Mouse (Mus musculus) erythroblast, adult 5-6 weeks (primary cell): ENCODE measurements around the gene Khsrp. TPM values are rescaled to one million over a fixed set of nuclear protein-coding genes. Genes with fewer than 3 reads are reported as not detected.
"Not testable (repeated sequence)": the region's sequence is repeated elsewhere in the genome, so short reads cannot be mapped to it uniquely, and the experiment has no call there.

Experiments used
- ATAC-seq: replicated peaks from 2 replicates; pipeline ENCODE4 v1.8.0; 2016; ENCODE audit warnings: moderate number of reproducible peaks, mild to moderate bottlenecking, moderate TSS enrichment, inconsistent platforms; ENCODE audit not compliant: poor library complexity, low FRiP score, severe bottlenecking
- total RNA-seq, 2 experiments: library from RNA; stranded (forward) in 1 of 2; stranded (reverse) in 1 of 2; fragments of 150-400 nt in 1 of 2; fragments of 200-764, 138-1000 nt in 1 of 2; gene quantifications; 2 replicates each; pipeline versions ENCODE4 v1.2.3 to v1.2.4; 2015 to 2017; ENCODE audit warnings: low replicate concordance in 2 of 2

Khsrp gene
- total RNA-seq (2015; ENCODE audit: low replicate concordance) (32.9 and 37.6 TPM in 2 replicates), total RNA-seq (2017; ENCODE audit: low replicate concordance) (29.8 and 34.2 TPM in 2 replicates)

GRCm38 (mm10) chr17:57030931-57031660 is at the start of gene Khsrp:
Gene Khsrp, minus strand, starts transcription at chr17:57031522.
- ATAC-seq, result no peak

- no peak for ATAC-seq
These were observed 48.6 kb upstream of the Khsrp start for GRCm38 (mm10) chr17:57079919-57080318.

GRCm38 (mm10) chr17:57078336-57078735 is 47.0 kb upstream of the Khsrp start, which contains the start of gene Dennd1c:
Gene Dennd1c, minus strand, starts transcription at chr17:57078514.
- no peak for ATAC-seq

- ATAC-seq, result no peak
These were observed 45.6 kb upstream of the Khsrp start for GRCm38 (mm10) chr17:57076916-57077315.

- ATAC-seq, result no peak
These were observed 39.4 kb upstream of the Khsrp start for GRCm38 (mm10) chr17:57070699-57071098.

- ATAC-seq, result no peak
These were observed 39.0 kb upstream of the Khsrp start for GRCm38 (mm10) chr17:57070272-57070671.

DNA sequence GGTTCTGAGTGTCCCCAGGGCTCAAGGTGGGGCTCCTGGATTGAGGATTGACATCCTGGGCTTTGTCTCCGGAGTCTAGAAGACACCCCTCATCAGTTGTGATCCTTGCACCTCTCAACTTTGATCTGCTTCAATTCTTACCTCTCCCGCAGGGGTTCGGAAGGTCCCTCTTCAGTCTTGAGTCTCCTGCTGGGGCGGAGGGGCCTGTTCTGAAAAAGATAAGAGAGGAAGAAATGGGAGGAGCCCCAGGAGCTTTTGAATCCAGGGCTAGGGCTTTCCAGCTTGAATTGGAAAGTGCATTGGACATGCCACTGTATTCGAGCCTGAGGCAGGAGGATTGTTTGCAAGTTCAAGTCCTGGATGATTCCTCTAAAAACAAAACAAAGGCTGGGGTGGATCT is 35.6 kb upstream of the Khsrp start:
- ATAC-seq, result no peak

DNA sequence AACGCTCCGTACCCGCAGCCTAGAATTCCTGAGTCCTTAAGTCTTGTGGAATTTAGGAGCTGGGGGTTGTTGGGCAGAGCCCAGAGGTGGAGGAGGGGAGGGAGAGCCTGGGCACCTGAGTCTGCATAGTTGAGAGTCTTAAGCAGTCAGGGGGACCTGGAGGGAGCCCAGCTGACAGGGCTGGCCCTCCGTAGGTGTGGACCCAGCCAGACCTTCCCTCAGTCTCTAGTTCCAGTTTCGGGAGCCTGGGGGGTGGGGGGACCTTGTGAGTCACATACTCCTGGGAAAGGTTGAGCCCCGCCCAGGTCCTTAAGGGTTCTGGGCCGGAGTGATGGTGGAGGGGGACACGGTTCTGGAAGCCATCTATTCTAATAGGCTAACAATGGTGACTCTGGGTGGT is 31.7 kb upstream of the Khsrp start:
- no peak for ATAC-seq

DNA sequence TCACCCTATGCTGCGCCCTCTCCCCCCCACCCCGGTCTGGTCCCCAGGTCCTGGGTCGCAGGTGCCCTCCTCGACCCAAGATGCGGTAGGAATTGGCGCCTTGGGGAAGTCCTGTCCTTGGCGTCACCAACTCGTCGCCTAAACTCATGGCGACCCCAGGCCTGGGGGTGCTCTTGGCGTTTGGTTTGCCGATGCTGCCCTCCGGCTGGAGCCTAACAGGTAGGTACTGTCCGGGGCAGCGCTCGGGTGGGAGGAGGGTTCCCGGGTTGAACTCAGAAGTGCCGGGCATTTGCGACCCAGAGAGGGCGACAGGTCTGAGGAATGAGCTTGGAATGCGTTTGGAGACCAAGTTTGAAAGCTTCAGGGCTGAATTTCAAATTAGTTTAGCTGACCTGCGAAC is 31.2 kb upstream of the Khsrp start:
- no peak for ATAC-seq

DNA sequence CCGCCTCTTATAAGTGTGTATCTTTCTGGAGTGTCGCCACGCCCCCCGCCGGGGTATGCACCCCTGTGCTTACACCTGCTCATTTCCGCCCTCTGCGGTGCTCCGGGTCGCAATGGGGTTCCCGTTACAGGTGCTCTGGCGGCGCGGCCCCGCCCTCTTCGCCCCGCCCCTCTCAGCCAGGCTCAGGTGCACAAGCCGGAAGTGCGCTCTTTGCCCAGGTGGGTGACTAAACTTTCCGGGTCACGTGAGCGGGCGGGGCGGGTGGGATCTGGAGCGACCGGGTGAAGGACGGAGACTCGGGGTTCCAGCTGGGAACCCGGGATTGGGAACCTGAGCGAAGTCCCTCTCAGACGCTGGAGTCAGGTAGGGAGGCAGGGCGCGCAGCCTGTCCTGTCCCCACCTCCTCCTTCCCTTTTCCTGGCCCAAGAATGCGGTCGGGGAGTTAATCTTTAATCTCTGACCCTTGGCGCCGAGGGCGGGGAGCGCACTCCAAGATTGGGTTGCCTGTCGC is 30.7 kb upstream of the Khsrp start:
- ATAC-seq, result no peak

GRCm38 (mm10) chr17:57061069-57061468 is 29.7 kb upstream of the Khsrp start:
- no peak for ATAC-seq

- ATAC-seq, result peak; percentile 84
These were observed 29.0 kb upstream of the Khsrp start for GRCm38 (mm10) chr17:57060231-57060801.

GRCm38 (mm10) chr17:57059486-57059977 is 28.2 kb upstream of the Khsrp start, which contains the start of gene Slc25a23:
Gene Slc25a23, minus strand, starts transcription at chr17:57059863.
- no peak for ATAC-seq

DNA sequence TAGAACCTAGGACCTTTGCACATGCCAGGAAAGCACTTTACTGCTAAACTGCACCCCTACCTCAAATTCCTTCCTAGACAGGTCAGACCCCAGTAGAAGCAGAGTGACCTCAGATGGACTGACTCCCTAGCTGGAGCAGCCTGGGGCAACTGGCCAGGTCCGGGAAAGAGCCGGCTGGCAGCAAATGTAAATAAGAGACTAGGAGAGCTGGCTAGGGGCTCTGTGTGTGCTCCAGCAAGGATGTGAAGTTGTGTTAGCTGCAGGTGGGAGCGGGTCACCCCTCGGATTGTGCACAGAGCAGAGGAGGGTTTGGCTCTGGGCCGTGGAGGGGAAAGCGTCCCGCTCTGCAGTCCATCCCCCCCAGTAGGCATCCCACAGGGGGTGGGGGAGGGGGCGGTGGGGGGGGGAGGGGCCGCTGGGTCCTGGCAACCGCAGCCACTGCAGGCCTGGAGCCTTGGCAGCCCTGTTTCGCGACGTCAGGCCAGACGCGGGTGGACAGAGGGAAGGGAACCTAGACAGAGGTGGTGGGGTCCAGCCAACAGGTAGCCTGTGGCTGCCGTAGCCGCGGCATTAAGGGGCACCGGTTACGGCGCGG is 27.7 kb upstream of the Khsrp start, which contains the start of gene Crb3:
TSS of gene Crb3 (plus strand) at position 215 of the 595 bp plus-strand sequence.
- ATAC-seq, result no peak

- no peak for ATAC-seq
These were observed 24.9 kb upstream of the Khsrp start for GRCm38 (mm10) chr17:57056246-57056645.

DNA sequence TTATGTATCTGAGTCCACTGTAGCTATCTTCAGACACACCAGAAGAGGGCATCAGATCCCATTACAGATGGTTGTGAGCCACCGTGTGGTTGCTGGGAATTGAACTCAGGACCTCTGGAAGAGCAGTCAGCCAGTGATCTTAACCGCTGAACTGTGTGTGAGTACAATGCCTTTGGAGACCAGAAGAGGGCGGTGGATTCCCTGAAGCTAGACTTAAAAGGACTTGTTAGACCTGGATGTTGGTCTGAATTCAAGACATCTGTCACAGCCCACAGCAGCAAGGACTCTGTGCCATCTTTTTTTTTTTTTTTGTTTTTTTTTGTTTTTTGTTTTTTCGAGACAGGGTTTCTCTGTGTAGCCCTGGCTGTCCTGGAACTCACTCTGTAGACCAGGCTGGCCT is 20.4 kb upstream of the Khsrp start:
- not testable (repeated sequence) for ATAC-seq

- ATAC-seq, result no peak
These were observed 17.5 kb upstream of the Khsrp start for GRCm38 (mm10) chr17:57048816-57049215.

DNA sequence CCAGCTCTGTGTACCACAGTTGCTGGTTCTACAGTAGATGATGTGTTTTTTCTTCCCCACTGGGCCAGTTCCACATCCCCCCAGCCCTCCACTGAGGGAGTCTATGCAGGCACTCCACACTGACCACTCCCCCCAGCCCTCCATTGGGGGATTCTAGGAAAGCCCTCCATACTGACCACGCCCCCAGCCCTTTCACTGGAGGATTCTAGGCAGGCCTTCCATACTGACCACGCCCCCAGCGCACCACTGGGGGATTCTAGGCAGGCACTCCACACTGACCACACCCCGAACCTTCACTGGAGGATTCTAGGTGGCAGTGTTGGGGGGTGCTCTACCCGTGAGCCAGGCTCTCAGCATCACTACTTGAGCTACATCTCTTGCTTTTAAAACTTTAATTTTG is 16.1 kb upstream of the Khsrp start:
- no peak for ATAC-seq

DNA sequence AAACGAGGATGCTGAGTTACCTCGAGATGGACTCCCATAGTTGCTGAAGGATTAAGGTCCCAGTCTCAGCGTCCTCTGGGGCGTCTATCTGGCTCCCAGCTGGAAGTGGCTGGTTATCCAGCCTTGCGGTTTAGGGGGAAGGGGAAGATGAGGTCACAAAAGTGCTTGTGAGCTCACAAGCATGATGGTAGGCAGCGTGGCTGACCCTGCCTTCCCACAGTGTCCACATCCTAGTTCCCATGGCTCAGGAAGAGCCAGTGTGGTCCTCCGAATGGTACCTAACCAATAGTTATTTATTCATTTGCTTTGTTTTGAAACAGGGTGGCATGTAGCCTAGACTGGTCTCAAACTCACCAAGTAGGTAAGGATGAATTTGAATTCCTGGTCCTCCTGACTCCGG is 10.2 kb upstream of the Khsrp start, which contains the start of gene Slc25a41:
TSS of gene Slc25a41 (minus strand) at position 101 of the 400 bp plus-strand sequence.
- ATAC-seq, result no peak

DNA sequence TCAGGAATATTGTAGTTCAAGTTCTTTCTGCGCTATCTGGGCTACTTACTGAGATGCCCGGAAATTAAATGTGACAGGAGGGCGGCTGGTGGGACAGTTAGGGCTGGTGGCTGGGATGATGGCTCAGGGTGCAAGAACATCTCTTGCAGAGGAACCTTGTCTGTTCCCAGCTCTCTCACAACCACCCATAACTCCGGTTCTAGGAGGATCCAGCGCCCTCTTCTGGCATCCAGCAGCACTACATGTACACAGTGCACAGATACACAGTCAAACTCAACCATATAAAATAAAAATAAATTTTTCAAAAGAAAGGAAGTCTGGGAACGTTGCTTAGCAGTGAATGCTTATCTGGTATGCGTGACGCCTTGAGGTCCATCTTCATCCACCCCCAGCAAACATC is 7.7 kb upstream of the Khsrp start:
- ATAC-seq, result no peak
